Mouse (Mus musculus) heart, embryonic 10.5 days (tissue): ENCODE data around the gene Arl6ip6. TPM values are rescaled to one million over a fixed set of nuclear protein-coding genes. Genes with fewer than 3 reads are reported as not detected.
A peak's percentile ranks its signal among the peaks of the same experiment; 100 is the strongest.

ENCODE experiments used
- DNase-seq: peaks from one replicate; pipeline ENCODE4 v3.0.0-alpha.2; 2017; ENCODE audit warnings: low spot score
- H3K27ac ChIP-seq: fragments of 300-500 bp; sonication (generic); 2 replicates; pipeline ENCODE4 v1.5.1; 2016; ENCODE audit warnings: mild to moderate bottlenecking
- H3K27me3 ChIP-seq: fragments of 300-500 bp; sonication (generic); 2 replicates; pipeline ENCODE4 v1.6.1; 2016; ENCODE audit warnings: mild to moderate bottlenecking; ENCODE audit not compliant: poor library complexity, insufficient read depth, severe bottlenecking
- H3K36me3 ChIP-seq: fragments of 300-500 bp; sonication (generic); 2 replicates; pipeline ENCODE4 v1.6.1; 2016; ENCODE audit warnings: mild to moderate bottlenecking, moderate library complexity
- H3K4me1 ChIP-seq: fragments of 300-500 bp; sonication (generic); 2 replicates; pipeline ENCODE4 v1.6.1; 2016; ENCODE audit warnings: mild to moderate bottlenecking
- H3K4me3 ChIP-seq: fragments of 300-500 bp; sonication (generic); 2 replicates; pipeline ENCODE4 v1.5.1; 2016; ENCODE audit warnings: mild to moderate bottlenecking, moderate library complexity
- H3K9me3 ChIP-seq: fragments of 300-500 bp; sonication (generic); 2 replicates; pipeline ENCODE4 v1.6.1; 2016; ENCODE audit warnings: mild to moderate bottlenecking, moderate library complexity
- WGBS: fragments of 180-500 bp; shearing (Covaris S2); methylation state at CpG from one replicate; pipeline ENCODE4 v1.1.7; 2016; 5-methylcytosine and 5-hydroxymethylcytosine counted together
- polyA plus RNA-seq: library from polyadenylated mRNA; unstranded; fragments of >200 nt; fragmentation: Nextera tagmentation; extraction: Ambion mirVana; gene quantifications from 2 replicates; pipeline ENCODE4 v1.2.1, GENCODE M21; 2016

The Arl6ip6 gene
- polyA plus RNA-seq = 41.7 and 44.0 TPM in 2 replicates

DNA sequence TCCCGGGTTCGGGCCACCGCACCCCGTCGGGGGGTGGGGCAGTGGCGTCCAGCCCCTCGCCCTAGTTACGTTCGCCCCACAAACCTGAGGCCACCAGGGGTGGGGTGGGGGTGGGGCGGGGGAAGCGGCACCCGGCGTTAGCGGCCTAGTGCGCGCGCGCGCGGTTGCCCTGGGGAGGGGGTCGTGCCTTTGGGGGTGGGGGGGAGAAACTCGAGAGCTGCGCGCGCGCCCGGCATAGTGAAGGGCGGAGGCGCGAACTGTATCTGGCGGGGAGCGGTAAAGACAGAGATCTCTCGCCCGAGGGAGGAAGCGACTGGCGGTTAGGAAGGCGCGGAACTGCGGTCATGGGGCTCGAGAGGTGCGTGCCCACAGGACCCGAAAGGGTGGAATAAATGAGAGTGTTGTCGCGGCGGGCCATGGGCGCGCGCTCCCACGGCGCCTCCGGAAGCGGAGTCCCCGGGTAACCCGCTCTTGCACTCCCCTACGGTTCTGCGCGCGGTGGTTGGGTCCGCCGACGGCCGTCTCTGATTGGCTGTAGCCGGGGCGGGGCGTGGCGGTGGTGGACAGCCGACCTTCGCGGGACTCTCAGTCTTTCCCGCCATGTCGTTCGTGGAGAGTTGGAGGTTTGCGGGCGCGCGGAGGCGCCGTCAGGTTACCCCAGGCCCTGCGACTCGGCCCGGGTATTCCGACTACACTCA is at the start of gene Arl6ip6:
TSS of gene Arl6ip6 (plus strand) at position 204 of the 698 bp plus-strand sequence.
- peaks cover 5% of the 10 kb centered on the region for H3K4me1 ChIP-seq
- H3K27ac ChIP-seq = peak within 1 kb of the TSS; percentile 98
- H3K27me3 ChIP-seq = no peaks in the 10 kb centered on the region
- WGBS = 1% methylated on average over 71 of the region's 82 CpGs
- peaks cover 39% of the 10 kb centered on the region for H3K36me3 ChIP-seq
- DNase-seq = peak; percentile 98
- no peaks in the 10 kb centered on the region for H3K9me3 ChIP-seq
- peak within 1 kb of the TSS; percentile 91 for H3K4me3 ChIP-seq

DNA sequence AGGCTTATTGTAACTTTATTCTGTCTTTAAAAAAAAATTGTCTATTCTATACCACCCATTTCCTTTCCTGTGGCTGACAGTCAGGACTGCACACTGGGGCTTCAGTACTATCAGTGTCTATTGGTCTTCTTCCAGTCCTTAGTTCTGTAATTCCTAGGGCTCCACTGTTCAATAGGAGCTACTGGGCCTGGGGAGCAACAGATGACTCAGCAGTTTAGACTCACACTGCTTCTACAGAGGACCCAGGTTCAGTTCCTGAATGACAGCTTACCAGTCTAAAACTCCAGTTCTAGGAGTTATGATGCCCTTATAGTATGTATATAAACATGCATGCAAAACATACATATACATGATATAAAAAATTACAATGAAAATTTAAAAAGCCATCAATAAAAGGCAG is 44.7 kb upstream of the Arl6ip6 start:
- no peak for DNase-seq
- Histone ChIP-seq H3K9me3 (no peaks in the 10 kb centered on the region), H3K27me3 (no peaks in the 10 kb centered on the region), H3K4me1 (no peaks in the 10 kb centered on the region), H3K27ac (no peak overlapping the region), H3K4me3 (no peak overlapping the region), H3K36me3 (peaks cover 73% of the 10 kb centered on the region)

- Histone ChIP-seq H3K27ac (no peak overlapping the region), H3K27me3 (no peaks in the 10 kb centered on the region), H3K4me3 (no peak overlapping the region), H3K4me1 (no peaks in the 10 kb centered on the region), H3K36me3 (peaks cover 36% of the 10 kb centered on the region), H3K9me3 (no peaks in the 10 kb centered on the region)
- no peak for DNase-seq
Measured at GRCm38 (mm10) chr2:53173966-53174365, 17.6 kb upstream of the Arl6ip6 start.

- Histone ChIP-seq H3K27me3 (no peaks in the 10 kb centered on the region), H3K27ac (no peak overlapping the region), H3K4me3 (no peak overlapping the region), H3K9me3 (no peaks in the 10 kb centered on the region), H3K36me3 (peaks cover 28% of the 10 kb centered on the region), H3K4me1 (no peaks in the 10 kb centered on the region)
- 88% methylated on average over 3 of the region's 3 CpGs for WGBS
- no peak for DNase-seq
Measured at GRCm38 (mm10) chr2:53178966-53179365, 12.6 kb upstream of the Arl6ip6 start.

- DNase-seq = no peak
- Histone ChIP-seq H3K4me1 (no peaks in the 10 kb centered on the region), H3K27me3 (no peaks in the 10 kb centered on the region), H3K4me3 (no peak overlapping the region), H3K9me3 (no peaks in the 10 kb centered on the region), H3K27ac (no peak overlapping the region), H3K36me3 (peaks cover 28% of the 10 kb centered on the region)
Measured at GRCm38 (mm10) chr2:53179876-53180275, 11.7 kb upstream of the Arl6ip6 start.

DNA sequence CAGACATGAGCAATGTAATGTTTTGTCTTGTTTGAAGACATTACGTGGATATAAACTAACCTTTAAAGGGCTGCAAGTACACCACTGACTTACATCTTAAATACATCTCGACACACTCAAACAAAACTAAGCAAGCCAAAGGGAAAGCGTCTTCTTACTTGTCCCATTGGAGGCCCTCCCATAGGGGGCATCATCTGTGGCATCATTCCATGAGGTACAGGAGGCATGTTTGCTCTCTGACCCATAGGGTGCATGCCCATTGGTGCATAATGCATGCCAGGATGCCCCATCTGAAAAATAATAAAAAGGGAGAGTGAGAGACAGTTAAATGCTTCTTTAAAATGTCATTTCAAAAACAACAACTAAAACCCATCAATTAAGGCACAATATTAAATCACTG is 1.7 kb upstream of the Arl6ip6 start:
- no peaks in the 10 kb centered on the region for H3K9me3 ChIP-seq

DNA sequence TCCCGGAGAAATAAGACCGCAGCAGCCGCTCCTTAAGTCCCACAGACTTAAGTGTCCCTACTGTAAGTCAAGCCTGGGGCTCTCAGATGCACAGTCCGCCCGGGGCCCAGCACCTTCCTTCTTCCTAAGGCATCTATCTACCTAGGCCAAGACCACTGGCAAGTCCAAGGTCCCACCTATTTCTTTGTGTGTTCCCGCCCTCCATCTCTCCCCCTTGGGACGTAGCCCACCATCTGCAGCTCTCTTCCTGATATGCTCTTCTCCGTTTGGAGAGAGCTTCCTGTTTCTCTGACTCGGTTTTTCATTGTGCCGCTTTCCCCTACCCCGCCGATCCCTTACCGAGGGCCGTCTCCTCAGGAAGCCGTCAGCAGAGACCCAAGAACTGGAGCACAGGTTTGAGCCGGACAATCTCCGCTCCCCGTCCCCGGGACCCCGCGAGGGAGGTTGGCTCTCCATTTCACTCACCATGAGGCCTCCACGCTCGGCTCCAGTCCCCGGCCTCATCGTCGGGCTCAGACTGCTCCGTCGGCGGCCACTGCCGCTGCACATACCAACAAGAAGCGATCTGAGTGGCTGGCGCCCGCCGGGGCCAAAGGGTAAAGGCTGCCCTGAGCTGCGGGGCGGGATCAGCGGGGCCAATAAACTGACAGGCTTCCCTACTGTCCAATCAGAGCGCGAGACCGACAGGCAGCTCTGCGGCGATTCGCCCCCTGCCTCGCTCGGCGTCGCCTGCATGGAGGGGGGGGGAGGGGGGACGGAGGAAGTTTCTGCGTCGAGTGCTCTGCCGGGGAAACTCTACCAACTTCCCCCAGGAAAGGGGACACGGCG is 628 bp upstream of the Arl6ip6 start, which contains the start of gene Prpf40a:
TSS of gene Prpf40a (minus strand) at position 601 of the 828 bp plus-strand sequence.
- DNase-seq = peak; percentile 99

More for the DNA sequence above, 1.7 kb upstream of the Arl6ip6 start:
- WGBS = 79% methylated on average over 3 of the region's 3 CpGs
- Histone ChIP-seq H3K4me3 (peak overlapping the region; percentile 91), H3K27me3 (no peaks in the 10 kb centered on the region), H3K4me1 (peaks cover 5% of the 10 kb centered on the region), H3K27ac (no peak overlapping the region), H3K36me3 (peaks cover 33% of the 10 kb centered on the region)
- DNase-seq = no peak

GRCm38 (mm10) chr2:53192386-53192785 is 860 bp downstream of the Arl6ip6 start:
- Histone ChIP-seq H3K9me3 (no peaks in the 10 kb centered on the region), H3K27me3 (no peaks in the 10 kb centered on the region), H3K36me3 (peaks cover 39% of the 10 kb centered on the region), H3K4me3 (peak overlapping the region; percentile 91), H3K4me1 (peaks cover 5% of the 10 kb centered on the region), H3K27ac (peak overlapping the region; percentile 98)
- no peak for DNase-seq
- WGBS = under 1% methylated on average over 20 of the region's 20 CpGs

More for the DNA sequence above, 628 bp upstream of the Arl6ip6 start, which contains the start of gene Prpf40a:
- under 1% methylated on average over 41 of the region's 53 CpGs for WGBS
- H3K4me3 ChIP-seq = peak within 1 kb of the TSS; percentile 91
- no peaks in the 10 kb centered on the region for H3K27me3 ChIP-seq
- no peaks in the 10 kb centered on the region for H3K9me3 ChIP-seq
- H3K36me3 ChIP-seq = peaks cover 35% of the 10 kb centered on the region
- H3K27ac ChIP-seq = peak within 1 kb of the TSS; percentile 98
- H3K4me1 ChIP-seq = peaks cover 5% of the 10 kb centered on the region

GRCm38 (mm10) chr2:53196431-53196830 is 4.9 kb downstream of the Arl6ip6 start:
- Histone ChIP-seq H3K27ac (no peak overlapping the region), H3K36me3 (peaks cover 39% of the 10 kb centered on the region), H3K27me3 (no peaks in the 10 kb centered on the region), H3K4me1 (no peaks in the 10 kb centered on the region), H3K9me3 (no peaks in the 10 kb centered on the region), H3K4me3 (no peak overlapping the region)
- DNase-seq = no peak
- WGBS = 91% methylated on average over 10 of the region's 10 CpGs

DNA sequence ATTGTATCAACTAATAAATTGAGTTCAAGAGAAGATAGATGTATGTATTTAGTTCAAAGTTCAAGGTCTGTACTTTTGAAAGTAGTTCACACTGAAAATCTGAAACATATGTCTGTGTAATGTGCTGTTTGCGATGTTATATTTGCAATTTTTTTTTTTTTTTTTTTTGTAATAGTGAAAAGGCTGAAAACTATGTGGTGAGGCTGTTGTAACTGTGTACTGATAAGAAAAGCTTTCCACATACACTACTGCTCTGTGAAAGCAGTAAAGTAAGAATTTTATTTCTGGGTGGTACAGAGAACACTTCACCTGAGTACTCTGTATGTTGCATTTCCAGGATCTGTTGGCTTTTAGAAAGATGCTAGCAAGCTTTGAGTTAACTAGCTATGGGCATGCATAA is 7.7 kb downstream of the Arl6ip6 start:
- Histone ChIP-seq H3K36me3 (peaks cover 46% of the 10 kb centered on the region), H3K4me3 (no peak overlapping the region), H3K27me3 (no peaks in the 10 kb centered on the region), H3K9me3 (no peaks in the 10 kb centered on the region), H3K27ac (no peak overlapping the region), H3K4me1 (no peaks in the 10 kb centered on the region)
- 96% methylated on average over 1 of the region's 1 CpGs for WGBS
- DNase-seq = no peak

GRCm38 (mm10) chr2:53200164-53200885 is 8.8 kb downstream of the Arl6ip6 start:
- Histone ChIP-seq H3K27me3 (no peaks in the 10 kb centered on the region), H3K4me1 (no peaks in the 10 kb centered on the region), H3K9me3 (no peaks in the 10 kb centered on the region), H3K27ac (no peak overlapping the region), H3K36me3 (peaks cover 39% of the 10 kb centered on the region), H3K4me3 (no peak overlapping the region)
- WGBS = 88% methylated on average over 4 of the region's 4 CpGs
- no peak for DNase-seq

DNA sequence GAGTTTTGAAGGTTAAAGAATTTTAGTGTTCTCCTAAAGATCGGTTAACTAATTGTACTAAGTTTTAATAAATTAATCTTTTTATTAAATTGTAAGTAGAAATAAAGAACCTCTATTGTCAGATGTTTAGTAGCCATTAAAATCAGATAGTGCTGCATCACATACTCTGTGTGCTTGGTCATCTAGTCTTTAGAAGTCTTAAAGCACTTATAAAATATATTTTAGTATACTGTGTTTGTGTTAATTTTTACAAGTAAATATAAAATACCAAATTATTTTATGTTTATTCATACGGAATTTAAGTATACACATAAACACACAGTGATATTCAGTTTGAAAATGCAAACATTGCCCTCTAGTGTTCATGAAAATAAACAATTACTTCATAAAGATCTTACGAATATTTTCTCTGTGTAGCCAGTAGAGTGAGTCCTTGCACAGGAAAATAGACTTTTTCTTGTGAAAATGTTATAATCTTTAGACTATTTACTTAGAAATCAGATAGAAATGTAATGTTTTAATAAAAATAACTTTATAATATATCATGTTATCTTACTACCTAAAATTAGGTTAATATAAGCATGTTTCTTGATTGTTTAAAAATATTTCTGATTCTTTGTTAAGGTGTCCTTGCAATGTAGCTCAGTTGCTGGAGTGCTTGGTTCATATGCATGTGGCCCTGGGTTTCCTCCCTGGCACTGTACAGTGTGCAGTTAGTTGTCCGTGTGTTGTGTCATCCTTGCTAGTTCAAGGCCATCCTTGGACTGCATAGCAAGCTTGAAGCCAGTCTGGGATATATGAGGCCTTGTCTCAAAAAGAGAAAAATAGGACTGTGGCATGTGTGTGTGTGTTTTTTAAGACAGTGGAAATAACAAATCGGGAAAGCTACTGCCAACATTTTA is 13.1 kb downstream of the Arl6ip6 start:
- 77% methylated on average over 5 of the region's 5 CpGs for WGBS
- no peaks in the 10 kb centered on the region for H3K27me3 ChIP-seq
- no peaks in the 10 kb centered on the region for H3K4me1 ChIP-seq
- H3K27ac ChIP-seq = no peak overlapping the region
- no peak overlapping the region for H3K4me3 ChIP-seq
- DNase-seq = no peak
- H3K36me3 ChIP-seq = peaks cover 41% of the 10 kb centered on the region
- no peaks in the 10 kb centered on the region for H3K9me3 ChIP-seq
